ENCODE assay signal across 7 mouse cellular contexts in genomic region chr11:51636323-51636684, GRCm38 (mm10). TPM values are rescaled to one million over a fixed set of nuclear protein-coding genes. Genes with fewer than 3 reads are reported as not detected.
DNase-seq lines count a peak whose midpoint lies in the region; ATAC-seq and TF ChIP-seq lines count a peak whose summit lies in the region.

No protein-coding gene starts in this region.

- H3K4me1 ChIP-seq in G1E (ENCODE audit: insufficient read depth, low read depth, low read length), result peaks cover 50% of the 10 kb centered on the region
- H3K4me1 ChIP-seq in embryonic fibroblast, embryonic 13.5 days (ENCODE audit: control insufficient read depth, insufficient read depth, low read length), result peaks cover 3% of the 10 kb centered on the region
- H3K4me1 ChIP-seq in hindbrain, embryonic 10.5 days (replicated peaks), result peaks cover 34% of the 10 kb centered on the region
- H3K4me1 ChIP-seq in limb, embryonic 10.5 days, result peaks cover 44% of the 10 kb centered on the region
- H3K4me1 ChIP-seq in midbrain, embryonic 10.5 days, result peaks cover 32% of the 10 kb centered on the region
- H3K4me1 ChIP-seq in spleen, adult 2 months (ENCODE audit: control insufficient read depth, insufficient read depth, insufficient read length), result peaks cover 12% of the 10 kb centered on the region; the same call in 1 of the 2 replicates

- H3K27me3 ChIP-seq in G1E (ENCODE audit: insufficient read depth, low read length), result peaks cover 11% of the 10 kb centered on the region; the same call in 1 of the 2 replicates
- H3K27me3 ChIP-seq in hindbrain, embryonic 10.5 days (ENCODE audit: insufficient read depth, poor library complexity, severe bottlenecking), result no peaks in the 10 kb centered on the region
- H3K27me3 ChIP-seq in limb, embryonic 10.5 days (ENCODE audit: low read depth, poor library complexity, severe bottlenecking), result no peaks in the 10 kb centered on the region
- H3K27me3 ChIP-seq in midbrain, embryonic 10.5 days (ENCODE audit: low read depth, poor library complexity, severe bottlenecking), result no peaks in the 10 kb centered on the region
- no peaks in the 10 kb centered on the region for H3K27me3 ChIP-seq in spleen, adult 2 months (ENCODE audit: control insufficient read depth, insufficient read depth, low read length)

- peak overlapping the region; percentile 13 for H3K27ac ChIP-seq in embryonic fibroblast, embryonic 13.5 days (ENCODE audit: insufficient read depth, low read length)
- H3K27ac ChIP-seq in hindbrain, embryonic 10.5 days, result peak overlapping the region; percentile 89
- peak overlapping the region; percentile 88 for H3K27ac ChIP-seq in limb, embryonic 10.5 days
- H3K27ac ChIP-seq in midbrain, embryonic 10.5 days (replicated peaks), result peak overlapping the region; percentile 89
- H3K27ac ChIP-seq in spleen, adult 2 months (ENCODE audit: insufficient read depth, low read length), result peak overlapping the region; percentile 92

- no peaks in the 10 kb centered on the region for H3K9me3 ChIP-seq in G1E (replicated peaks)
- no peaks in the 10 kb centered on the region for H3K9me3 ChIP-seq in hindbrain, embryonic 10.5 days
- no peaks in the 10 kb centered on the region for H3K9me3 ChIP-seq in limb, embryonic 10.5 days (replicated peaks)
- H3K9me3 ChIP-seq in midbrain, embryonic 10.5 days (replicated peaks), result no peaks in the 10 kb centered on the region

- peaks cover 31% of the 10 kb centered on the region for H3K36me3 ChIP-seq in G1E (replicated peaks)
- H3K36me3 ChIP-seq in hindbrain, embryonic 10.5 days, result 0 out of 2 replicates have a peak, but pooled peaks cover 5% of the 10 kb centered on the region
- H3K36me3 ChIP-seq in limb, embryonic 10.5 days, result 0 out of 2 replicates have a peak, but pooled peaks cover 2% of the 10 kb centered on the region
- H3K36me3 ChIP-seq in midbrain, embryonic 10.5 days, result no peaks in the 10 kb centered on the region
- no peaks in the 10 kb centered on the region for H3K36me3 ChIP-seq in spleen, adult 2 months (ENCODE audit: control insufficient read depth, insufficient read depth, low read length)

- peak overlapping the region; percentile 79 for H3K4me3 ChIP-seq in G1E (ENCODE audit: low read depth, low read length)
- H3K4me3 ChIP-seq in embryonic fibroblast, embryonic 13.5 days (ENCODE audit: insufficient read depth, low read length), result peak overlapping the region; percentile 92
- H3K4me3 ChIP-seq in hindbrain, embryonic 10.5 days, result peak overlapping the region; percentile 89
- H3K4me3 ChIP-seq in limb, embryonic 10.5 days, result peak overlapping the region; percentile 79
- peak overlapping the region; percentile 86 for H3K4me3 ChIP-seq in midbrain, embryonic 10.5 days
- H3K4me3 ChIP-seq in spleen, adult 2 months (ENCODE audit: extremely low read depth, insufficient read depth, insufficient read length), result peak overlapping the region; percentile 61

- peak; percentile 64 for ATAC-seq in G1E (ENCODE audit: extremely low read depth, insufficient number of reproducible peaks, low FRiP score, poor library complexity, severe bottlenecking)

- DNase-seq in G1E (ENCODE audit: low spot score), result peak; percentile 63
- peak; percentile 90 for DNase-seq in brain, adult 2 months (ENCODE audit: low read depth, low spot score)
- peak; percentile 66 for DNase-seq in hindbrain, embryonic 10.5 days (ENCODE audit: low spot score)
- peak; percentile 74 for DNase-seq in limb, embryonic 10.5 days (ENCODE audit: low spot score)
- DNase-seq in midbrain, embryonic 10.5 days (ENCODE audit: low spot score), result peak; percentile 70
- peak; percentile 68 to 73 for DNase-seq in spleen, adult 2 months (ENCODE audit: low read depth in 1 of 2, low spot score in 2 of 2)

- 5% methylated on average over 6 of the region's 6 CpGs for WGBS in hindbrain, embryonic 10.5 days
- WGBS in limb, embryonic 10.5 days, result 8% methylated on average over 6 of the region's 6 CpGs
- 4% methylated on average over 6 of the region's 6 CpGs for WGBS in midbrain, embryonic 10.5 days
- WGBS in spleen, adult 2 months, result 7% methylated on average over 6 of the region's 6 CpGs

- peak; percentile 75 for TF ChIP-seq CTCF in G1E (IDR thresholded peaks at IDR 0.05; ENCODE audit: low read depth, low read length)
- TF ChIP-seq CTCF in embryonic fibroblast, embryonic 13.5 days (IDR thresholded peaks at IDR 0.05; ENCODE audit: borderline replicate concordance, insufficient read depth, low read length), result 0 out of 2 replicates have a peak, but pooled peaks have one; percentile 12
- peak; percentile 53; the same call in 1 of the 2 replicates for TF ChIP-seq CTCF in spleen, adult 2 months (IDR thresholded peaks at IDR 0.05; ENCODE audit: extremely low read depth, insufficient read depth, insufficient read length, insufficient replicate concordance)

- TF ChIP-seq POLR2A in embryonic fibroblast, embryonic 13.5 days (IDR thresholded peaks at IDR 0.05; ENCODE audit: low read depth, low read length), result 0 out of 2 replicates have a peak, but pooled peaks have one; percentile 34
- TF ChIP-seq POLR2A in spleen, adult 2 months (IDR thresholded peaks at IDR 0.05; ENCODE audit: low read depth, low read length), result no peak

RNA-seq across cellular contexts. Expression of gene Rmnd5b, which starts 0.6 kb away (rescaled TPM):
- 27.6 and 35.8 TPM in 2 replicates for total RNA-seq in G1E (2014; fragmentation: Nextera tagmentation)
- total RNA-seq in G1E (2017), result 26.8 and 28.0 TPM in 2 replicates
- polyA plus RNA-seq in G1E (2012), result 15.7 and 18.4 TPM in 2 replicates
- polyA plus RNA-seq in embryonic fibroblast, embryonic 13.5 days (2011; ENCODE audit: insufficient read length, low read depth, missing spikeins), result 17.5 and 20.0 TPM in 2 replicates
- 38.9 and 45.6 TPM in 2 replicates for polyA plus RNA-seq in hindbrain, embryonic 10.5 days (2016; fragmentation: Nextera tagmentation; extraction: Ambion mirVana)
- 37.1 and 42.1 TPM in 2 replicates for polyA plus RNA-seq in limb, embryonic 10.5 days (2016; fragmentation: Nextera tagmentation; extraction: Ambion mirVana)
- polyA plus RNA-seq in midbrain, embryonic 10.5 days (2016; fragmentation: Nextera tagmentation; extraction: Ambion mirVana), result 38.6 TPM in 2 replicates
- polyA plus RNA-seq in spleen, adult 2 months (2012; rRNA removed), result 71.2 and 87.4 TPM in 2 replicates

RNA-seq across cellular contexts. Expression of gene N4bp3, which starts 14.3 kb away (rescaled TPM):
- total RNA-seq in G1E (2014; fragmentation: Nextera tagmentation) (not detected in 2 replicates), G1E (2017) (0.05 and 0.35 TPM in 2 replicates)
- polyA plus RNA-seq in G1E (2012), result 0.08 and 0.13 TPM in 2 replicates
- polyA plus RNA-seq in embryonic fibroblast, embryonic 13.5 days (2011; ENCODE audit: insufficient read length, low read depth, missing spikeins), result 0.35 and 1.8 TPM in 2 replicates
- 18.3 and 19.5 TPM in 2 replicates for polyA plus RNA-seq in hindbrain, embryonic 10.5 days (2016; fragmentation: Nextera tagmentation; extraction: Ambion mirVana)
- 27.9 and 34.3 TPM in 2 replicates for polyA plus RNA-seq in limb, embryonic 10.5 days (2016; fragmentation: Nextera tagmentation; extraction: Ambion mirVana)
- polyA plus RNA-seq in midbrain, embryonic 10.5 days (2016; fragmentation: Nextera tagmentation; extraction: Ambion mirVana), result 16.9 and 21.7 TPM in 2 replicates
- 11.3 and 14.7 TPM in 2 replicates for polyA plus RNA-seq in spleen, adult 2 months (2012; rRNA removed)

RNA-seq across cellular contexts. Expression of gene D930048N14Rik, which starts 14.4 kb away (rescaled TPM):
- not detected in 2 replicates for total RNA-seq in G1E (2014; fragmentation: Nextera tagmentation)
- total RNA-seq in G1E (2017), result 0.05 and 0.06 TPM in 2 replicates
- polyA plus RNA-seq in G1E (2012), result not detected in 2 replicates
- polyA plus RNA-seq in embryonic fibroblast, embryonic 13.5 days (2011; ENCODE audit: insufficient read length, low read depth, missing spikeins), result 0.30 and 0.52 TPM in 2 replicates
- 0.82 and 1.3 TPM in 2 replicates for polyA plus RNA-seq in hindbrain, embryonic 10.5 days (2016; fragmentation: Nextera tagmentation; extraction: Ambion mirVana)
- 3.2 and 4.1 TPM in 2 replicates for polyA plus RNA-seq in limb, embryonic 10.5 days (2016; fragmentation: Nextera tagmentation; extraction: Ambion mirVana)
- 0.98 and 1.6 TPM in 2 replicates for polyA plus RNA-seq in midbrain, embryonic 10.5 days (2016; fragmentation: Nextera tagmentation; extraction: Ambion mirVana)
- 3.4 and 5.0 TPM in 2 replicates for polyA plus RNA-seq in spleen, adult 2 months (2012; rRNA removed)

RNA-seq across cellular contexts. Expression of gene Nhp2, which starts 16.8 kb away (rescaled TPM):
- total RNA-seq in G1E (2014; fragmentation: Nextera tagmentation) (73.2 and 91.1 TPM in 2 replicates), G1E (2017) (136 and 139 TPM in 2 replicates)
- polyA plus RNA-seq in G1E (2012), result 202 and 235 TPM in 2 replicates
- 61.2 and 70.9 TPM in 2 replicates for polyA plus RNA-seq in embryonic fibroblast, embryonic 13.5 days (2011; ENCODE audit: insufficient read length, low read depth, missing spikeins)
- 209 and 250 TPM in 2 replicates for polyA plus RNA-seq in hindbrain, embryonic 10.5 days (2016; fragmentation: Nextera tagmentation; extraction: Ambion mirVana)
- 230 and 312 TPM in 2 replicates for polyA plus RNA-seq in limb, embryonic 10.5 days (2016; fragmentation: Nextera tagmentation; extraction: Ambion mirVana)
- polyA plus RNA-seq in midbrain, embryonic 10.5 days (2016; fragmentation: Nextera tagmentation; extraction: Ambion mirVana), result 209 and 269 TPM in 2 replicates
- polyA plus RNA-seq in spleen, adult 2 months (2012; rRNA removed), result 34.3 and 41.2 TPM in 2 replicates

RNA-seq across cellular contexts. Expression of gene Hnrnpab, which starts 29.7 kb away (rescaled TPM):
- 504 and 536 TPM in 2 replicates for total RNA-seq in G1E (2014; fragmentation: Nextera tagmentation)
- 669 and 683 TPM in 2 replicates for total RNA-seq in G1E (2017)
- polyA plus RNA-seq in G1E (2012), result 1,141 and 1,394 TPM in 2 replicates
- polyA plus RNA-seq in embryonic fibroblast, embryonic 13.5 days (2011; ENCODE audit: insufficient read length, low read depth, missing spikeins), result 361 and 364 TPM in 2 replicates
- polyA plus RNA-seq in hindbrain, embryonic 10.5 days (2016; fragmentation: Nextera tagmentation; extraction: Ambion mirVana), result 607 and 630 TPM in 2 replicates
- 723 and 764 TPM in 2 replicates for polyA plus RNA-seq in limb, embryonic 10.5 days (2016; fragmentation: Nextera tagmentation; extraction: Ambion mirVana)
- 587 and 631 TPM in 2 replicates for polyA plus RNA-seq in midbrain, embryonic 10.5 days (2016; fragmentation: Nextera tagmentation; extraction: Ambion mirVana)
- polyA plus RNA-seq in spleen, adult 2 months (2012; rRNA removed), result 146 and 314 TPM in 2 replicates

Comparison
In these comparisons a context has a peak if more than half of its experiments do, and no peak if none do; other contexts are left out.
1. Peak in every context shown above with its lines: DNase-seq, ATAC-seq, H3K4me3 ChIP-seq and H3K27ac ChIP-seq.
2. CTCF ChIP-seq: peak in every context shown above with its lines; median percentile 75 in G1E; 53 in spleen, adult 2 months; 12 in embryonic fibroblast, embryonic 13.5 days.
3. H3K27ac ChIP-seq: peak in every context shown above with its lines; median percentile 92 in spleen, adult 2 months; 89 in hindbrain, embryonic 10.5 days; 89 in midbrain, embryonic 10.5 days; 88 in limb, embryonic 10.5 days; 13 in embryonic fibroblast, embryonic 13.5 days.